Mouse (Mus musculus): ENCODE measurements at regions not wholly inside any gene's neighbourhood (a gene's known extent, or its start where the extent isn't known, plus 50 kb on each side); places are given as distances from the start of the nearest gene placed in this dataset.

DNA sequence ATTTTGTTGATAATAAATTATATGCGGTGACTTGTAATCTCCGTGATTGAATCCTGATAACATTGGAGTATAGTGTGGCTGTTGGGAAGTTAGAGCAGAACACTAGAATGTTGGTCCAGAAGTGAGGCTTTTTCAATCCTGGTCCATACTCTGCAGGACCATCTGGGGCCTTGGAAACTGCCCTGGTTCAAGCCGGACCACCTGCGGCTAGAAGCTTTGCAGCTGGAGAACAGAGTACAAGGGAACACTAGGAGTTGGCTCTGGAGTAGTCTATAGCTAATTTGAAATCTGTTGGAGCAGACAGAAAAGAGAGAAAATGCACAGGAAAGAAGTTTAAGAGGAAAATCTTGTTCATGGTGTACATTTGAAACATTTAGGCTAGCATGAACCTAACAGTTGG, 79.0 kb downstream of the Casp12 start:
- no peaks in the 10 kb centered on the region for H3K27me3 ChIP-seq (ENCODE audit: insufficient read depth, low read length)
- no peak overlapping the region for H3K4me2 ChIP-seq (replicated peaks; ENCODE audit: low read depth, low read length)
- no peak overlapping the region for H3K9ac ChIP-seq (replicated peaks; ENCODE audit: low read length)
- no peak overlapping the region for H3K27ac ChIP-seq (ENCODE audit: low read length)
- WGBS = 84% methylated on average over 4 of the region's 4 CpGs
- H3K36me3 ChIP-seq (ENCODE audit: insufficient read depth, low read length) = no peaks in the 10 kb centered on the region
- H3K4me3 ChIP-seq (ENCODE audit: low read length) = no peak overlapping the region
- ATAC-seq (ENCODE audit: low FRiP score, low TSS enrichment) = no peak
- H3K9me3 ChIP-seq (ENCODE audit: low read length) = no peaks in the 10 kb centered on the region
- no peaks in the 10 kb centered on the region for H3K4me1 ChIP-seq (ENCODE audit: insufficient read depth, low read length)

DNA sequence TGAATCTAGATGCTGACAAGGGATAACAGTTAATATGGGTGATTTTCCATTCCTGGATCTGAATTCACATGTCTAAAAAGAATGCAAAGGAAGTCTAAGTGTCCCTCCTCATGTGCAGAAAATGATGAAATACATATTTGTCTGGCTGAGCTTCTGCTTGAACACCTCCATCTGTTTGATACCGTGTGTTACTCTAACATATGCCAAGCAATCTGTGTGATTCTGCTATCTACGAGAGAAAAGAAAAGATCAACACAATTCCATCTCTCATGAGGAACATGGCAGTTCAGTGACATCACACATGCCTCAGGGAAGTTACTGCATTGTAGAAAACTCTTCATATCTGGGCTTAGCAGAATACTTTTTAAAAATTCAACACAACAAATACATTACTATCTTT, 103.0 kb downstream of the Casp12 start:
- no peak overlapping the region for H3K9ac ChIP-seq (replicated peaks; ENCODE audit: low read length)
- H3K27ac ChIP-seq (ENCODE audit: low read length) = no peak overlapping the region
- no peak overlapping the region for H3K4me3 ChIP-seq (ENCODE audit: low read length)
- ATAC-seq (ENCODE audit: low FRiP score, low TSS enrichment) = no peak
- H3K27me3 ChIP-seq (ENCODE audit: insufficient read depth, low read length) = no peaks in the 10 kb centered on the region
- 79% methylated on average over 2 of the region's 2 CpGs for WGBS
- no peaks in the 10 kb centered on the region for H3K9me3 ChIP-seq (ENCODE audit: low read length)
- no peaks in the 10 kb centered on the region for H3K4me1 ChIP-seq (ENCODE audit: insufficient read depth, low read length)
- no peak overlapping the region for H3K4me2 ChIP-seq (replicated peaks; ENCODE audit: low read depth, low read length)
- no peaks in the 10 kb centered on the region for H3K36me3 ChIP-seq (ENCODE audit: insufficient read depth, low read length)

DNA sequence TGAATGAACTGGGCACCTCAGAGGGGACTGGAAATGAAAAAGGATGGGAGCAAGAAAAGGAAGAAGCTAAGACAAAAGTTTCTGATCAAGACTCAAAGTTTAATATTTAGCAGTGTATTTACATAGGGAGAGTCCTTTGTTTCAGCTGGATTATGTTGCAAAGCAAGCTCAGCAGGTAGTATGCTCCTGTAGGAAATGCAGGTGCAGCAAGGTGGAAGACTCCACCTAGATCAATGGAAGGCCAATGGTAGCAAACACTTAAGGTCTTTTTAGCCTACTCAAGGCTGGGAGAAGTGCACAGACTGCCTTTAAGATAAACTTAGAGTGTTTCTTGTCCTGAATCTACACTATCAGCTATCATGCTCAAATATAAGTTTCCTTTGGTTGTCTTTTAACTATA, 111.4 kb downstream of the Casp12 start:
- Histone ChIP-seq H3K4me3 (ENCODE audit: low read length) (no peak overlapping the region), H3K27me3 (ENCODE audit: insufficient read depth, low read length) (no peaks in the 10 kb centered on the region), H3K36me3 (ENCODE audit: insufficient read depth, low read length) (no peaks in the 10 kb centered on the region), H3K4me2 (replicated peaks; ENCODE audit: low read depth, low read length) (no peak overlapping the region), H3K9me3 (ENCODE audit: low read length) (no peaks in the 10 kb centered on the region), H3K9ac (replicated peaks; ENCODE audit: low read length) (no peak overlapping the region), H3K27ac (ENCODE audit: low read length) (no peak overlapping the region), H3K4me1 (ENCODE audit: insufficient read depth, low read length) (no peaks in the 10 kb centered on the region)
- no peak for ATAC-seq (ENCODE audit: low FRiP score, low TSS enrichment)

DNA sequence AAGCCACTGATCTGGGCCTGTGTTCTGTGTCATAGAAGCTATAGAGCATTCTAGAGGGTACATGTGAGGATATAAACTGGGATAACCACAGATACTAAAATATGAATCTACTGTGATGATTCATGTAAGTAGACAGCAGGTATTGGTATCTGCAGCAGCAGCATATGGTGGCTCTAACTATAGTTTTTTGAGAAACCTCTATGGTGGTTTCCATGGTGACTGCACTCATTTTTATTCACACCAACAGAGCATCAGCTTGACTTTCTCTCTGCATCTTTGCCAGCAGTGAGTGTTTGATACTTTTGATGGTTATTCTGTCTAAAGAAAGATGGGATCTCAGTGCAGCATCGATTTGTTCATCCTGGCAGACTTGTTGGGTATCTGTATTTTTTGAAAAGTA, 126.8 kb downstream of the Casp12 start:
- Histone ChIP-seq H3K27me3 (ENCODE audit: insufficient read depth, low read length) (no peaks in the 10 kb centered on the region), H3K27ac (ENCODE audit: low read length) (no peak overlapping the region), H3K9me3 (ENCODE audit: low read length) (no peaks in the 10 kb centered on the region), H3K4me2 (replicated peaks; ENCODE audit: low read depth, low read length) (no peak overlapping the region), H3K4me3 (ENCODE audit: low read length) (no peak overlapping the region), H3K4me1 (ENCODE audit: insufficient read depth, low read length) (no peaks in the 10 kb centered on the region), H3K9ac (replicated peaks; ENCODE audit: low read length) (no peak overlapping the region), H3K36me3 (ENCODE audit: insufficient read depth, low read length) (no peaks in the 10 kb centered on the region)
- WGBS = 82% methylated on average over 1 of the region's 1 CpGs
- no peak for ATAC-seq (ENCODE audit: low FRiP score, low TSS enrichment)

DNA sequence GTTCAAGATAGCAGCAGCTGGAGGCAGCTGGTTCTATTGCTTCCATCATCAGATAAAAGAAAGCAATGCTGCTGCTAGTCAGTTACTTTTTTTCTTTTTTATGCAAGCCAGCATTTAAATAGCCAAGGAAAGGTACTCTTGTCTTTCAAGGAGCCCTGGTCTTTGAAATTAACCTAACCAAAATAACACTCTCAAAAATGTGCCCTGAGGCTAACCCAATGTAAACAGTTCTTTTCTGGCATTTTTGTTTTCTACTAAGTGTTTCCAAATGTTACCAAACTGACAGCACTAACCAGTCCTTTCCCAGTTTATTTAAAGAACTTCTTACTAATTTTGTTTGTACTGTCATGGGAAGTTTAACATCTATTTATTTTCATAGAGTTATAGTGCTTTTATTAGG, 129.0 kb downstream of the Casp12 start:
- Histone ChIP-seq H3K9me3 (ENCODE audit: low read length) (no peaks in the 10 kb centered on the region), H3K27ac (ENCODE audit: low read length) (no peak overlapping the region), H3K27me3 (ENCODE audit: insufficient read depth, low read length) (no peaks in the 10 kb centered on the region), H3K9ac (replicated peaks; ENCODE audit: low read length) (no peak overlapping the region), H3K4me2 (replicated peaks; ENCODE audit: low read depth, low read length) (no peak overlapping the region), H3K4me1 (ENCODE audit: insufficient read depth, low read length) (no peaks in the 10 kb centered on the region), H3K4me3 (ENCODE audit: low read length) (no peak overlapping the region), H3K36me3 (ENCODE audit: insufficient read depth, low read length) (no peaks in the 10 kb centered on the region)
- no peak for ATAC-seq (ENCODE audit: low FRiP score, low TSS enrichment)

DNA sequence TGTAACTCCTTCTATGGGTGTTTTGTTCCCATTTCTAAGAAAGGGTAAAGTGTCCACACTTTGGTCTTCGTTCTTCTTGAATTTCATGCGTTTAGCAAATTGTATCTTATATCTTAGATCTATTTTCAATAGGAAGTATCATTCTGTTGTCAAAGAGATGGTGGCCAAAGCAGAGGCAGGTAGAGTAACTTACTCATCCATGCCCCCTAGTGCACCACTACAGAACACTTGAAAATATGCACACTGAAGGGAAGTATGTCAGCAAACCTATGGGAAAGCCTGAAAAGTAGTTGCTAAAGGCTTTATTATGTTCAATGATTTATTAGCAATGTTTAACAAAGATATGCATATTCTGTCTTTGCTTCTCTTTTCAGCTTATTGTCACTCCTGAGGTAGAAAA, 140.0 kb downstream of the Casp12 start:
- no peak for ATAC-seq (ENCODE audit: low FRiP score, low TSS enrichment)
- WGBS = 87% methylated on average over 2 of the region's 2 CpGs

DNA sequence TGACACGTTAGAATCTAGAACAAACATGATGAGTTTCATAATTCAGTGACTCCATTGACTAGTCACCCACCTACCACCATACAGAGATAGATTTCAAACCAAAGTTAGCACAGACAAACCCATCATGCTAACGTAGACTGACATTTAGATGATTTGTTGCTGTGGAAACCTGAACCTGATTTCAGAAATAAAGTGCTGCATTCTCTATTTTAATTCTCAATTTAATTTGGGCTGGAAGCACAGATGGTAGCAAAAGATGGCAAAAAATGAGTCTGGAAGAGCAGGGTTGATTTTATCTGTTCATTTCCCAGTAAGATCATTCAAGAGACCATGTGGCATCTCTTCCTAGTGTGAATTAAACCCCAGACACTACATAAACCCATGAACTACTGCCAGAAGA, 151.6 kb downstream of the Casp12 start:
- Histone ChIP-seq H3K4me3 (ENCODE audit: low read length) (no peak overlapping the region), H3K9ac (replicated peaks; ENCODE audit: low read length) (no peak overlapping the region), H3K27me3 (ENCODE audit: insufficient read depth, low read length) (no peaks in the 10 kb centered on the region), H3K9me3 (ENCODE audit: low read length) (no peaks in the 10 kb centered on the region), H3K36me3 (ENCODE audit: insufficient read depth, low read length) (no peaks in the 10 kb centered on the region), H3K4me2 (replicated peaks; ENCODE audit: low read depth, low read length) (no peak overlapping the region), H3K27ac (ENCODE audit: low read length) (no peak overlapping the region), H3K4me1 (ENCODE audit: insufficient read depth, low read length) (no peaks in the 10 kb centered on the region)
- WGBS = 68% methylated on average over 2 of the region's 2 CpGs
- no peak for ATAC-seq (ENCODE audit: low FRiP score, low TSS enrichment)

More for the DNA sequence above, 140.0 kb downstream of the Casp12 start:
- H3K9me3 ChIP-seq (ENCODE audit: low read length) = no peaks in the 10 kb centered on the region
- no peaks in the 10 kb centered on the region for H3K36me3 ChIP-seq (ENCODE audit: insufficient read depth, low read length)
- H3K4me1 ChIP-seq (ENCODE audit: insufficient read depth, low read length) = no peaks in the 10 kb centered on the region
- no peak overlapping the region for H3K9ac ChIP-seq (replicated peaks; ENCODE audit: low read length)
- no peaks in the 10 kb centered on the region for H3K27me3 ChIP-seq (ENCODE audit: insufficient read depth, low read length)
- H3K27ac ChIP-seq (ENCODE audit: low read length) = no peak overlapping the region
- H3K4me3 ChIP-seq (ENCODE audit: low read length) = no peak overlapping the region
- H3K4me2 ChIP-seq (replicated peaks; ENCODE audit: low read depth, low read length) = no peak overlapping the region

DNA sequence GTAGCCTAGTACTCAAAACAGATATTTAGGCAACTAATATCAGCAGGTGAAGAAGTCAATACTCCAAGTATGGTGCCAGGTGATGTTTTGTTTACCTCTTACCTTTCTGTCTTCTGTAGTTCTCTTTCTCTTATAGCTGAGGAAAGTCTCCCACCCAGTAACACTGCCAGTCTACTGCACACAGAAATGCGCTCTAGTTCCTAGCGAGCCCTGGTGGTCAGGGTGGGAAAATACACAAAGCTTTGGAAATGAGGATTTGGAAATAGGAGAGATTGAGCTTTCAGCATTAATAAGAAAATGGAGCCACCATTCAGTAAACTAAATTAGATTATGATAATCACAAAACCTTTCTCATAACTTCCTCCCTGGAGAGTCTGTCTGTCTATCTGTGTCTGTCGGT, 153.1 kb downstream of the Casp12 start:
- H3K4me2 ChIP-seq (replicated peaks; ENCODE audit: low read depth, low read length) = no peak overlapping the region
- H3K9me3 ChIP-seq (ENCODE audit: low read length) = no peaks in the 10 kb centered on the region
- H3K4me3 ChIP-seq (ENCODE audit: low read length) = no peak overlapping the region
- no peak for ATAC-seq (ENCODE audit: low FRiP score, low TSS enrichment)
- H3K36me3 ChIP-seq (ENCODE audit: insufficient read depth, low read length) = no peaks in the 10 kb centered on the region
- 70% methylated on average over 3 of the region's 3 CpGs for WGBS
- H3K27me3 ChIP-seq (ENCODE audit: insufficient read depth, low read length) = no peaks in the 10 kb centered on the region
- H3K4me1 ChIP-seq (ENCODE audit: insufficient read depth, low read length) = no peaks in the 10 kb centered on the region
- H3K27ac ChIP-seq (ENCODE audit: low read length) = no peak overlapping the region
- H3K9ac ChIP-seq (replicated peaks; ENCODE audit: low read length) = no peak overlapping the region

DNA sequence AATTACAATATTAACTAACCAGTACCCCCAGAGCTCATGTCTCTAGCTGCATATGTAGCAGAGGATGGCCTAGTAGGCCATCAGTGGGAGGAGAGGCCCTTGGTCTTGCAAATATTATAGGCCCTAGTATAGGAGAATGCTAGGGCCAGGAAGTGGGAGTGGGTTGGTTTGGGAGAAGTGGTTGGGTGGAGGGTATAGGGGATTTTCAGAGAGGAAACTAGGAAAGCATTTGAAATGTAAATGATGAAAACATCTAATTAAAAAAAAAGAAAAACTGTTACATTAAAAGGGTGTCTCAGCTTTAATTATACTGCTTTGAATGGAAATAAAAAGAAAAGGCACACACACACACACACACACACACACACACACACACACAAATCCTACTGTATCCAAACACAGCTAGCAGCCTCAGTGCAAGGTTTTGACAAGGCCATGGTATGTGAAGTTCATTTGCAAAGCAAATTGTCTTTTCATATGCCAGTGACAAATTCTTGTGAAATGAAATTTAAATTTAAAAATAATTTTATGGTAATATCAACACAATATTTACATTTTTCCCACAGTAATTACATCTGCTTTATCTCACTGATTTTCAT, 180.6 kb downstream of the Casp12 start:
- ATAC-seq (ENCODE audit: low FRiP score, low TSS enrichment) = no peak
- Histone ChIP-seq H3K27me3 (ENCODE audit: insufficient read depth, low read length) (no peaks in the 10 kb centered on the region), H3K27ac (ENCODE audit: low read length) (no peak overlapping the region)

DNA sequence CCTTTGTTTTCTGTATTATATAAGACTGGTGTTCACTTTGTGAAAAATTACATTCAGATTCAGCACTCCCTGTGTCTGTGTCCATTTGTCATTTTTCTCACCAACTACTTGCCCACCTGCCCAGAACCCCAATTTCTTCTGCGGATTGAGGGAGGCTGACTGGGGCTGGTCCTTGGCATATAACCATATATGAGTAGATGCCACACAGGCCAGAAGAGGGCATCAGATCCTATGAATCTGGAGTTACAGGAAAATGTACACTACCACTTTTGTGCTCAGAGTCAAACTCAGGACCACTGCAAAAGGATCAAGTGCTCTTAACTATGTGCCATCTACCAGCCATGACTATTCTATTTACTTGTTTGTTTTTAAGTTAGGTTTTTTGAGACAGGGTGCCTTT, 197.4 kb downstream of the Casp12 start:
- Histone ChIP-seq H3K4me1 (ENCODE audit: insufficient read depth, low read length) (no peaks in the 10 kb centered on the region), H3K27me3 (ENCODE audit: insufficient read depth, low read length) (no peaks in the 10 kb centered on the region), H3K27ac (ENCODE audit: low read length) (no peak overlapping the region), H3K36me3 (ENCODE audit: insufficient read depth, low read length) (no peaks in the 10 kb centered on the region), H3K9me3 (ENCODE audit: low read length) (no peaks in the 10 kb centered on the region), H3K4me3 (ENCODE audit: low read length) (no peak overlapping the region), H3K9ac (replicated peaks; ENCODE audit: low read length) (no peak overlapping the region), H3K4me2 (replicated peaks; ENCODE audit: low read depth, low read length) (no peak overlapping the region)
- ATAC-seq (ENCODE audit: low FRiP score, low TSS enrichment) = no peak
- 71% methylated on average over 1 of the region's 1 CpGs for WGBS

More for the DNA sequence above, 180.6 kb downstream of the Casp12 start:
- Histone ChIP-seq H3K9me3 (ENCODE audit: low read length) (no peaks in the 10 kb centered on the region), H3K4me1 (ENCODE audit: insufficient read depth, low read length) (no peaks in the 10 kb centered on the region), H3K9ac (replicated peaks; ENCODE audit: low read length) (no peak overlapping the region), H3K4me2 (replicated peaks; ENCODE audit: low read depth, low read length) (no peak overlapping the region), H3K4me3 (ENCODE audit: low read length) (no peak overlapping the region), H3K36me3 (ENCODE audit: insufficient read depth, low read length) (no peaks in the 10 kb centered on the region)

DNA sequence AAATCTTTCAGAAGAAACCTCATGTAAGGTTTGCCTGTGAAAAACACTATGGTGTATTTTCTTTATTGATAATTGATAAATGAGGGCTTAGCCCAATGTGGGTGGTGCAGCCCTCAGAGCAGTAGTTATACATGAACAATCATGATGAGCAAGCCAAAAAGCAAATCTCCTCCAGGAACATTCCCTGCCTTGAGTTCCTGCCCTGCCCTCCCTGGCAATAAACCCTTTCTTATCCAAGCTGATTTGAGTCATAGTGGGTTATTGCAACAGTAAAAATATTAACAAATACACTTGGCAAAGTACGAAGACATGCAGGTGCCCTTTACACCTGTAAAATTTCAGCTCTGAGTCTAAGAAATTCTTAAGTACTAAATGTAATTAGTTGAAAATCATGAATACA, 229.8 kb downstream of the Casp12 start:
- Histone ChIP-seq H3K4me3 (ENCODE audit: low read length) (no peak overlapping the region), H3K27me3 (ENCODE audit: insufficient read depth, low read length) (no peaks in the 10 kb centered on the region), H3K9ac (replicated peaks; ENCODE audit: low read length) (no peak overlapping the region), H3K36me3 (ENCODE audit: insufficient read depth, low read length) (no peaks in the 10 kb centered on the region), H3K4me1 (ENCODE audit: insufficient read depth, low read length) (no peaks in the 10 kb centered on the region), H3K4me2 (replicated peaks; ENCODE audit: low read depth, low read length) (no peak overlapping the region), H3K27ac (ENCODE audit: low read length) (no peak overlapping the region), H3K9me3 (ENCODE audit: low read length) (no peaks in the 10 kb centered on the region)
- WGBS = 93% methylated on average over 1 of the region's 1 CpGs
- no peak for ATAC-seq (ENCODE audit: low FRiP score, low TSS enrichment)

All from kidney, embryonic 16.5 days (tissue).